Mouse (Mus musculus) adrenal gland, adult (tissue): ENCODE data around the gene Gm48552.

Experiments
- DNase-seq, 2 experiments: peaks; one replicate each; pipeline ENCODE4 v3.0.0; 2022 to 2023; ENCODE audit warnings: low spot score in 1 of 2; ENCODE audit not compliant: inconsistent age in 2 of 2

Gene Gm48552

GRCm38 (mm10) chr10:81385603-81386306, 3.0 kb upstream of the Gm48552 start:
- DNase-seq = peak; percentile 42 to 63

DNA sequence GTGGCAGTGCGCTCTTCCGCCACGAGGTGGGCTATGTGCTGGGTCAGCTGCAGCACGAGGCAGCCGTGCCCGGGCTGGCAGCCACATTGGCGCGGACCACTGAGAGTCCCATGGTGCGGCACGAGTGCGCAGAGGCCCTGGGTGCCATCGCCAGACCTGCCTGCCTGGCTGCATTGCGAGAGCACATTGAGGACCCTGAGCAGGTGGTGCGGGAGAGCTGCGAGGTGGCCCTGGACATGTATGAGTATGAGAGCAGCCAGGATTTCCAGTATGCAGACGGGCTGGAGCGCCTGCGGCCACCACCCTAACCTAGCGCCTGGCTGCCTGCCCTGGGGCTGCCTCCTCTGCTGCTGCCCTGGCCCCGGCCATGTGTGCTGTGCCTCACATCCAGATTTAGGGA, 1.1 kb upstream of the Gm48552 start:
- DNase-seq = no peak

GRCm38 (mm10) chr10:81389373-81389772, 568 bp downstream of the Gm48552 start:
- DNase-seq = peak; percentile 69 to 85

GRCm38 (mm10) chr10:81389801-81390677, 1.2 kb downstream of the Gm48552 start:
- DNase-seq = peak; percentile 76 to 93

GRCm38 (mm10) chr10:81390678-81390965, 1.8 kb downstream of the Gm48552 start:
- peak in 1 of 2 experiments; percentile 64 for DNase-seq

DNA sequence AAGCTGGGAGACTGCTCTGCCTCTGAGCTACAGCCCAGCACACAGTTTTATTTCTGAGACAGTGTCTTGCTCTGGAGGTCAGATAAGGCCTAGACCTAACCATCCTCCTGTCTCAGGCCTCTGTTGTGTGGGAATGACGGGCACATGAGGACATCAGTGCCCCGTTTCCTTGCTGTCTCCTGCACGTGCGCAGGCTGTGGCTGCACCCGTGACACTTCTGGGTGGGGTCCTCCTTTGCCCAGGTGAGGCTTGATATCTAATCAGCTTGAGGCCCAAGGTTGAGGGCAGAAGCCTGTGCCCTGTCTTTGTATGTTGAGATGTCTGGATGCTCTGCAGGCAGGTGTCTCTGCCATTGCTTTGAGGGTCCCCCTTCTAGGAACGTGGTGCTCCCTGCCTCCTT, 3.5 kb downstream of the Gm48552 start:
- no peak for DNase-seq

DNA sequence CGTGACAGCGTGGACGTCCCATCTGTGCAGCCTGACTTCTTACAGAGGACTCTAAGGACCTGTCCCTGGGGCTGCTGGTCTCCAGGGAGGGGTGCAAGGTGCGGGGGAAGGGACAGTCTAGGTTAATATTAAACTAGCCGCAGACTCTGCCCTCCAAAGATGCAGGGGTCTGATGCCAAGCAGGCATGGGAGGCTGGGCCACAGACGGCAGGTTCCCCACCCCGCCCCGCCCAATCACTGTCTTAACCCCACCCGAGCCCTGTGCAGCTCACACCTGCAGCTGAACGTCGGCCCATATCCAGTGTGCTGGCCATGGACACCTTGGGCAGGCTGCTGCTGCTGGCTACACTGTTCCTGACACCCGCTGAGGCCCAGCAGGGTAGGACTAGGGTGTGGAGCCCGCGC, 4.0 kb downstream of the Gm48552 start, which contains the start of gene Smim24:
TSS of gene Smim24 (plus strand) at position 271 of the 405 bp plus-strand sequence.
- DNase-seq = no peak

DNA sequence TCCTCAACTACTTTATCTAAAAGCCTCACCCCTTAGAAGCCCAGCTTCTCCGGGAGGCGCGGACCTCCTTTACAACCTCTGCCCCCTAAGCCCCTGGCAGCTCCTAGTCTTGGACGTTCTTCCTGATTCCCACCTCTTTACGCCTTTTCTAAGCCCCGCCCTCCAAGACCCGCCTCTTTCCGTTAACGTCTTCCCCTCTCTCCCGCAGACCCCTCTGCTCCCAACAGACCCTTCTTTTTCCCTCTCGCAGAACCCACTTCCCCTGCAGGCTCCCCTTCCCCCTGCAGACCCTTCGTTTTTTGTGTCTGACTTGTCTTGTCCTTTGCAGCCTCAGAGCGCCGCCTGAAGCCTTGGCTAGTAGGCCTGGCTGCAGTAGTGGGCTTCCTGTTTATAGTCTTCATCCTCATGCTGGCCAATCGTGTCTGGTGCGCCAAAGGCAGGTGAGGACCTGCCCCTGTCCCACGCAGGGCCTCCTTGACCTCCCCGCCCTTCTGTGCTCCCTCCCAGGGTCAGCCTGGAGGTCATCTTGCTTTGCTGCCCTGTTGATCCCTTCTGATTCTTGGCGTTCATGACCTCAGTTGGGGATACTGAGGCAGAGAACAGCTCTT, 4.8 kb downstream of the Gm48552 start:
- DNase-seq = peak in 1 of 2 experiments; percentile 61

DNA sequence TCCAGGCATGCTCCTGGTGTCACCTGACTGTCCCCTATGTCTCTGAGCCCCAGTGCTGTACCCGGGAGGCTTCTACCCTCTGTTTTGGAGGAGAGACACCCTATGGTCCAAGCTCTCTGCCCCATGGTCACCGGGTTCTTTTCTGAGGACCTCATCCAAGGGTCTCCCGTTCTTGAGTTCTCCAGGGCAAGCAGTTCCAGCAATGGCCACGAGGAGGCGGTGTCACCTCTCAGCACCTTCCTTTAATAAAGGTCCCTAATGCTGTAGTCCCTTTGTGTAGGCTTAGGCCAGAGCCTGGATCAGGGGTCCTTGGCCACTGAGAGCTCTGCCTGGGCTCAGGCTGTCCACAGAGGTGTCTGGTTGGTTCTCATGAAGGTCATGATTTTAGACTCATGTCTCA, 6.3 kb downstream of the Gm48552 start:
- peak; percentile 51 to 86 for DNase-seq

- DNase-seq = no peak
Observed at GRCm38 (mm10) chr10:81395865-81396264, 7.1 kb downstream of the Gm48552 start.

DNA sequence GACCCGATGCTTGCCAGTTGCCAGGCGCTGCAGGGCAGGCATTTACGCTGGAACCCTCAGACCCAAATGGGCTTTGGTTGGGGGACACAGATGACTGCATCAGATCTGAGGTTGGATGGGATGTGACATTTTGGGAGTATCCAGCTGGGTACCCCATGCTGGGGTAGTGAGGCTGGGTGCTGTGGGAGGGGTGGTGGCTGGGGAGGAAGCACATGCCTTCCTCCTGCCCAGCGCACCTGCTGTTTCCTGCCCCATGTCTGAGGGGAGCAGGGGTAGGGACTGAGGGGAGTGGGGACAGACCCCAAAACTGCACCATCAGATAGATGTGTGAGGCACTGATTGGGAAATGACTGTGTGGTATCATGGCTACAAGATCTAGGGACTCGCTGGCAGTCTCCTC, 7.9 kb downstream of the Gm48552 start:
- DNase-seq = no peak

GRCm38 (mm10) chr10:81399296-81399695, 10.5 kb downstream of the Gm48552 start:
- DNase-seq = no peak

- DNase-seq = no peak
Observed at GRCm38 (mm10) chr10:81399798-81400308, 11.0 kb downstream of the Gm48552 start.

DNA sequence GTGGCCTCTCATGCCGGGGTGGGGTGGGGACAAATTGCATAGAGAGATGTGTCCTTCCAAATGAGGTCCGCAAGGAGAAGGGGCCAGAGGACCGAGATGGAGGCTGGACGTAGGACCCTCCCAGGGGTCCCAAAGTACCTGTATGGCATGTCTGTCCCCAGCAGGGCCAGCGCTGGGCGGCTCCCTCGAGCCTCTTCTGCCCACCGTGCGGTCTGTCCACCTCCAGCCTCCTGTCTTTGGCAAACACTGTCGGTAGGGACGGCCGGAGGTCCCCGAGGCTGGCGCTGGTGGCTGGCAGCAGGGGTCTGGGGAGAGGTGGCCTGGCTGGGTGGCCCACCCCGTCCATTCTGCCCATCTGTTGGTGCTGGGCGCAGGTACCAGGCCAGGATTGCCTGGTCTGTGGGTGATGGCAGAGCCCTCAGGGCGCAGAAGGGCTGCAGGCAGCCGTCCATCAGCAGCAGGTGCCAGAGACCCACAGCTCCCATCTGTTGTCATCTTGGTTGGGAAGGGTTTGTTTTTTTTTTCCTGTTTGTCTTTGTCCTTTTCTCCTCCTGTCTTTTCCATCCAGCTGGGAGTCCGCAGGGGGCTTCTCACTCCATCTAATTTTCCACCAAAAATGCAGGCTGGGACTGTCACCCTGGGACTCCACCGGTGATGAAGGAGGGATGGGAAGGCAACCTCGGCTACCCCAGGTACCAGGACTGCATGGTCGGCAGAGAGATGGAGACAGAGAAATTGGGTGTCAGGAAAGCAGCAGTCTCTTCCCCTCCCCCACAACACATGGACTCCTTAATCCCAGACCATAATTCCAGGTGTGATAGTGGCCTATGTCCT, 11.8 kb downstream of the Gm48552 start:
- no peak for DNase-seq

DNA sequence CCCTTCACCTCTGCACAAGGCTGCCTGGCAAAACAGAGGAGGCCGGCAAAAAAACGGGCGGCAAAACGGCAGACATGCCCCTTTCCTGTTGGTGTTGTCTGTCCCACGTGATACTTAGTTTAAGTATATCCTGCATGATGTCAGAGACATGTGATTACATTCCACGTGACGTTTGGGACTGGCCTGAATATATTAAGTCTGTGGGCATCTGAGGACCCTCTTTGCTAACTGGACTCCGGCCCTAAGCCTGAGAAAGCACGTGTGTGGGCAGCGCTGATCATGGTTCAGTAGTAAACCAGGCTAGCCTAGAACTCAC, 12.4 kb downstream of the Gm48552 start:
- DNase-seq = no peak

DNA sequence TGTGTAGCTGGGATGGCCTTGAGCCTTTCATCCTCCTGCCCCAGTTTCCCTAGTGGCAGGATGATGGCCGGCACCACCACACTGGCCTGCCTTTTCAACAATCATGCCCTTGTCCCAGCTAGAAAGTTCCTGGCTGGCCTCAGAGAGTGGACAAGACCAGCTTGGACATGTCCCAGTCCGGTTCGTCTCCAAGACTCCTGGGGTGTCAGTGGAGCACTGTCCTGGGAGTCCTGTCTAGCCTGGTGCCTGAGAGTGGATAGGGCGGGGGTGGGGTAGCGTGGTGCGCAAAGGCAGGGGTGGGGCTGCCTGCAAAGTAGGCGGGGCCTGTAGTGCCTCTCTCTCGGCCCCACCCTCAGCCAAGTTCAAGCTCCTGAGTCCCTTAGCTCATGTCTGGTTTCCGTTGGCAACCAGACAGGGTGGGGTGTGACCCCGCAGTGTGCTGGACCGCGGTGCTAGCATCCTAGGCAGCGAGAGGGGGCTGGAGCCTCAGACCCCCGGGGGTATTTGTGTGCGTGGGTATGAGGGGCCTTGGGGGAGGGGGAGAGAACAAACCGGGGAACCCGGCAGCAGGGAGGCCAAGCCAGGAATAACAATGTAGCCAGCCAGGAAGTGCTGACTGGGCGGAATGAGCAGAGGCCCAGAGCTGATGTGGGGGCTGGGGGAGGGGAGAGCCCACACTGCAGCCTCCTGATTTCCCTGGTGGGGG, 12.9 kb downstream of the Gm48552 start:
- peak; percentile 62 to 78 for DNase-seq

DNA sequence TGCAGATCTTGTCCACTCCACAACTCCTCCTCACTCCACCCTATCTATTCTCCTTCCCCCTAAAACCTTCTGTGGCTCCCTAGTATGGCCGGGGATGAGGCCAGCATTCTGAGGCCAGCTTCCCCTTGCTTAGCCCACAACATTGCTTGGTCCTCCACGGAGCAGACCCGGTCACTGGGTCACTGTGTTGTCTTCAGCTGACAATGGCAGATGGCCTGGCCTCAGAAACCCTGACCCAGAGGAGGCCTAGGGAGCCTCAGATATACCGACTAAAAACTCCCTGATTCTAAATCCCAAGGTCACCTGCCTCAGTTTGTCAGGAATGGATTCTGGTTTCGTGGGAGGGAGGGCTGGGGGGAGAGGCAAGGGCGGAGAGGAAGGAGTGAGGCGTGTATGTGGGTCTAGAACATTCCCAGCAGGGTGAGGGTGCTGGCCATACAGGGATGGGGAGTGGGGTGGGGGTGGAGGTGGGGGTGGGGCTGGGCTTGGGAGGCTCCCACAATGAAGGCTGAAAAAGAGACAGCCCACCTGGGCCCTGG, 13.5 kb downstream of the Gm48552 start:
- DNase-seq = no peak

DNA sequence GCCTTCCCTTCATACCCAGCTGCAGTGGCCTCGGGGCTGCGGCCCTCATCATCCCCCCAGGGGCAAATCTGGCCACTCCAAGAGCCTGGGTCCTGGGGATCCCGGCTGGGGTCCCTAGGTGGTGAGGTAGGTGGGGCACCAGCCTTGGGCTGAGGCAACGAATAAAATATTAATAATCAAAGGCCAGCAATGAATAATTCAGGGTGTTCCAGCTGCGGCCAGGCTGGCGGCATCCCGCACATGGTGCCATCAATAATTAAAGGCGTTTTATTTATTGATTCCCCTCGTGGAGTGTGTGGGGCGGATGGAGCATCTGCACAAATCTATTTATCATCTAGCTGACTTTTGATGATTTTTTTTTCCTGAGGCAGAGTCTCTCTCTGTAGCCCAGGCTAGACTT, 14.7 kb downstream of the Gm48552 start:
- no peak for DNase-seq

- DNase-seq = no peak
Observed at GRCm38 (mm10) chr10:81404082-81404481, 15.3 kb downstream of the Gm48552 start.

DNA sequence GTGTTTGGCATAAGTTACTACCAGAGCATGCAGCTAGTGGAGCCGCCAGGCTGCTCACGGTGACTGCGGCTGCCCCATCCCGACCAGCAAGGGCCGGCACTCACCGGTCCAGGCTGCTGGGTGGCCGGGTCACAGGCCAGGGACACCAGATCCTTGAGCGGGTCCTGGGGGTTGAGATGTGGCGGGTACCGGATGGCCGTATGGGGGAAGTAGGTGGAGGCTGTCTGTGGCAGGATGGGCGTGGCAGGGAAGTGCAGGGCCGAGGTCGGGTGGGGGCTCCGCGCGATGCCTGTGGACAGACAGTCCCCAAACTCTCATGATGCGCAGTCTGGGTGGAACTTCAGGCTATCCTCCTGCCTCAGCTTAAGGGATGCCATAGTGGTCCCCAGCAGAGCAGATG, 15.9 kb downstream of the Gm48552 start:
- DNase-seq = peak; percentile 44 to 60
